Mouse (Mus musculus) right cerebral cortex, adult 18-20 months (tissue): Measurements from ENCODE around the gene Dcakd.
"Not testable (repeated sequence)": the region's sequence is repeated elsewhere in the genome, so short reads cannot be mapped to it uniquely, and the experiment has no call there.

Experiments
- DNase-seq: peaks from one replicate; pipeline ENCODE4 v3.0.0; 2022; ENCODE audit warnings: mixed read lengths

Gene Dcakd

GRCm38 (mm10) chr11:103004852-103005251 lies 23.3 kb downstream of the Dcakd start:
- DNase-seq, result no peak

- peak; percentile 91 for DNase-seq
Observed at GRCm38 (mm10) chr11:103003210-103003609, 24.9 kb downstream of the Dcakd start.

DNA sequence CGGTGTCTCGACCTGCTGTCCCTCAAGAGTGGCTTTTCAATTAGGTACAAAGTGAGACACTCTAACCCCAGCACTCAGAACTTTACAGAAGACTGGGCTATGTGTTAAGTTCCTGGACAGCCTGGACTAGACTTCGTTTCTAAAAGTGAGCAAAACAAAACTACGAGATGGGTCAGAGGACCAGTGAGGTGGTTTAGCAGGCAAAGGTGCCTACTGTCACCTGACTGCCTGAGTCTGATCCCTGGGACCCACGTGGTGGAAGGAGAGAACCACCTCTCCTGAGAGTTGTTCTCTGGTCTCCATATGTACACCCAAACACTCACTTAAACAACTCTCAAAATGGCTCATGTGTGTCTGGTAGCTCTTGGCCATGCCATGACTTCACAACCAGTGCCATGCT lies 27.1 kb downstream of the Dcakd start:
- DNase-seq, result no peak

- DNase-seq, result no peak
Observed at GRCm38 (mm10) chr11:103000111-103000510, 28.0 kb downstream of the Dcakd start.

DNA sequence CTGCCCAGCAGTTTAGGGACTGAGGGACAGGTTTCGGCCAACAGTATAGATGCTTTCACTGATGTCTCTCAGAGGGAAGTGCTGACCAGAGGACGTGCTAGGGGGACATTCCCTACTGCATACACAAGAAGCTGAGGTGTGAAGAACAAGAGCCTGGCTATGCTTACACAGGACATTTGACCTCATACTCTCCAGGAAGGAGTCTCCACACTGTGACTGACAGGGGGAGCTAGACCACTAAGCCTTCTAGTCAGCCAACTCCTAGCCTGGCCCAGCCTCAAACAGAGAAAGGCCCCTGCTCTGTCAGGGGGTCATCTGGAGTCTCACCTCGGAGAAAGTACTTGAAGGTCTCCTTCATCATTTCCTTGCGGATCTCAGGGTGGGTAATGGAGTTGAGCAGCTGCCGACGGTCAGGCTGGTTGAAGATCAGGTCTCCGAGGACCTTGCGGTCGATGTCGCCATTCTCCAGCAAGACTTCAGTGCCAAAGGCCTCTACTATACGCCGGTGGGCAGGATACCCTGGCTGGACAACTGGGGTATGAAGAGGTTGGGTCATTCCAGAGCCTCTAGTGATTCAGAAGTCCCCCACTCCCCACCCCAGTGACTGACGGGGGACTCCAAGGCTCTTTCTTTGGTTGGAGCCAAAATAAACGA lies 28.7 kb downstream of the Dcakd start:
- DNase-seq, result no peak

- no peak for DNase-seq
Observed at GRCm38 (mm10) chr11:102998577-102999316, 29.4 kb downstream of the Dcakd start.

DNA sequence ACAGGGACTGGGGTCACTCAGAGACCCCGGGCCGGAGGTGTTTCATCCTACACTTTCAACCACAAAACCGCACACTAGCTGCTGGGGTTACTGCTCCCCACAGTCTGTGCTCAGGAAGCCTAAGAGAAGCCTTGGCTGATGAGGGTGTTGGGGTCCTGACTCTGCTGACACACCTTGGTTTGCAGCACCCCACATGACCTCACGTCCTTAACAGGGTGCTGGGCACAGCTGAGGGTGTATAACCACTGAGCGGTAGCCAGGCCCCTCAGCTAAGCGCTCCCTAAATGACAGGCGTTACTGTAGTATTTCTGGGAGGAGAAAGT lies 29.9 kb downstream of the Dcakd start:
- DNase-seq, result no peak

DNA sequence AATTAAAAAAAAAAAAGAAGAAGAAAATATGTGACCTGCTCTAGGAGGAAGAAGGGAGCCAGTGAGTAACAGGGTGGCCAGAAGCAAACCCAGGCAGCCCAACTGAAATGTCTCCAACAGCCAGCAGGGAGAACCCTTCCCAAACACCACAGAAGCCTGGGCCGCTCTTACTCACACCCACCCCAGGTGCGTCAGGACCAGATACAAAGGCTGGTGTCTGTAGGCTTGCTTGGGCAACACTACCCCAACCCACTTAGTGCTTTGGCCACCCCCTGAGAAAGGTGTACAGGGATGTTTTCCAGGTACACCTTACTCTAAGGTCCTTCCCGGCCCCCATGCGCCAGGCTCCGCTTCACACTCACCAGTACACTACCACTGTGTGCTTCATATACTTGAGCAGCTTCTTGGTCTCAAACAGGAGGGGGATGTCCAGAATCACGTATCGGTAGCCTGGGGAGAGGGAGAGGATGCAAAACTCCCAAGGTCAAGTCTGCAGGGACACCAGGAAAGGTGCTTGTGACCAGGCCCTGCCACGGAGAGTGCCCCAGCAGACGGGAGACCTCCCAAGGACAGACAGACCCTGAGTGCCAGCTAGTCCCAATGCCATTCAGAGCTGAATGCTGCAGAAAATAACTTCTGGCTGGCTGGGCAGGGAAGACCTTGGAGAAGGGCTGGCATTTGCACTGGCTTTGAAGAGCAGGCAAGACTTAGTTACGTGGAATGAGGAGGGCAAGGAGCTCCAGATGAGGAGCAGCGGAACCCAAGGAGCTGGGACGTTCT lies 31.0 kb downstream of the Dcakd start:
- DNase-seq, result no peak

GRCm38 (mm10) chr11:102996385-102996784 lies 31.7 kb downstream of the Dcakd start:
- peak; percentile 52 for DNase-seq

GRCm38 (mm10) chr11:102994952-102995351 lies 33.2 kb downstream of the Dcakd start:
- no peak for DNase-seq

- no peak for DNase-seq
Observed at GRCm38 (mm10) chr11:102993420-102994029, 34.6 kb downstream of the Dcakd start.

DNA sequence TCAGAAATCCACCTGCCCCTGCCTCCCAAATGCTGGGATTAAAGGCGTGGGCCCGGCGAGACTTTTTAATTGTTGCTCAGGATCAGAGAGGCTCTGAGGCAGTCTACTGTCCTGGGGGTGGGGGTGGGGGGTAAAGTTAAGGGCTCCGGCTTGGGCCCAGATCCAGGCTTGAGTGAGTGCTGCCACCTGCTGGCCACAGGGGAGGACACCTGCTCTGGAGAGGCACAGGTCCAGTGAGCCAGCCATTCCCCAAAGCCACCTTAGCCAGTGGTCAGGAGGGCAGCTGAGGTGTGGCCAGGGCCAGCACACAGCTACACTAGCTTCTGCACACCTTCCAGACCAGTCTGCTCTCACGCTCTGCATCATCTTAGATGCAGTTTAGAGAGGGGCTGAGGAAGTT lies 35.2 kb downstream of the Dcakd start:
- DNase-seq, result peak; percentile 57

GRCm38 (mm10) chr11:102991681-102992080 lies 36.5 kb downstream of the Dcakd start:
- no peak for DNase-seq

DNA sequence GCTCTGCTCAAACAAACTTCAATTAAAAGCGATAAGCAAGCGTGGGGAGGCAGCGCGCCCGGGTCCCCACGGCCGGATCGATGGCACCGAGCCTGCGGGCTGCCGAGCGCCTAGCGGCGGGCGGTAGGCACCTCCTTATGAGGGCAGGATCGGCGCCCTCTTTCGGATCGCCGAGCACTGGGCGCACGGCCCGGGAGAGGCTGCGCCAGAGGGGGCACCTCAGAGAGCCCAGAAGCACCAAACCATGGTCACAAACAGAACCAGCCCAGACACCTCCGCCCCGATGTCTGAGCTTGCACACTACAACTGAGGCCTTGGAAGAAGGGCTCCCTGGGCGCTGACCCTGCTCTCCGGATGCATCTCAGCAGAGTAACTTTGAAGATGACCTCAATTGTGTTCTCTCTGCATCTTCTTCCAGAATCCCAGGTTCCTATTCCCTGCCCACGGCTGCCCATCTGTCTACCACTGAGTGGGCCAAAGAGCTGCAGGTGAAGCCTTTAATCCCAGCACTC lies 37.9 kb downstream of the Dcakd start:
- DNase-seq, result peak; percentile 44

GRCm38 (mm10) chr11:102989641-102990151 lies 38.4 kb downstream of the Dcakd start:
- no peak for DNase-seq

GRCm38 (mm10) chr11:102985160-102985559 lies 43.0 kb downstream of the Dcakd start:
- DNase-seq, result no peak

- DNase-seq, result no peak
Observed at GRCm38 (mm10) chr11:102984615-102985014, 43.5 kb downstream of the Dcakd start.

GRCm38 (mm10) chr11:102984086-102984485 lies 44.0 kb downstream of the Dcakd start:
- DNase-seq, result no peak

- no peak for DNase-seq
Observed at GRCm38 (mm10) chr11:102981151-102981890, 46.8 kb downstream of the Dcakd start.

DNA sequence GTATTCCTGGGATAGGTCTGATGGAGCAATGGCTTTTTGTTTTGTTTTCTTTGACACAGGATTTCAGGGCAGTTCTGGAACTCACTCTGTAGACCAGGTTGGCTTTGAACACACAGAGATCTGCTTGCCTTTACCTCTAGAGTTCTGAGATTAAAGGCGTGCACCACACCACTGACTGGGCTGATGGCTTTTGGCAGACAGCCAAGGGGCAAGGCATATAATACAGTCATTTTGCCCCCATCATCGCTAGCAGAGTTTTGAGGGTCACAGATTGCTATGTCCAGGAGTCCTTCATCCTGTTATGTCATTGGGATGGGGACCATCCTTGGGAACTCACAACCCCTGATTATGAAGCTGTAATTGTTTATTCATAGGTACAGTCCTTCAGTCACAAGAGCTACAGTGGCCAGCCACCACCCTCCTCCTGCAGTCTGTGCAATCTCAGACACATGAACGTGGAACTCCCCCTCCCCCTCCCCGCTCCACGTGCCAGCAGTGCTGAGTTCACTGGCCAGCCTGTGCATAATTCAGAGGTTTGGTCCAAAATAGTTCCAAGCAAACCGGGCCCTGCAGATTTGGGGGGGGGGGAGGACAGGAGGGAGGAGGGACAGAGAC lies 50.0 kb downstream of the Dcakd start:
- DNase-seq, result no peak

DNA sequence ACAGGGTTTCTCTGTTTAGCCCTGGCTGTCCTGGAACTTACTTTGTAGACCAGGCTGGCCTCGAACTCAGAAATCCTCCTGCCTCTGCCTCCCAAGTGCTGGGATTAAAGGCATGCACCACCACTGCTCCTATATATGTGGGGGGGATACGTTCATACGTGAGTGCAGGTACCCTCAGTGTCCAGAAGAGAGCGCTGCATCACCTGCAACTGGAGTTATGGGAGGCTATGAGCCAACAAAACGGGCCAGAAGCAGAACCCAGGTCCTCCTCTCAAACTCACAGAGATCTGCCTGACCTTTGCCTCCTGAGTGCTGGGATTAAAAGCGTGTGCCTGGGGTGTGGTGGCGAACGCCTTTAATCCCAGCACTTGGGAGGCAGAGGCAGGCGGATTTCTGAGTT lies 52.2 kb downstream of the Dcakd start:
- not testable (repeated sequence) for DNase-seq

GRCm38 (mm10) chr11:102972326-102972725 lies 55.8 kb downstream of the Dcakd start:
- DNase-seq, result no peak
